Mouse (Mus musculus): ENCODE measurements around the gene Ptpre.
"Not testable (repeated sequence)": the region's sequence is repeated elsewhere in the genome, so short reads cannot be mapped to it uniquely, and the experiment has no call there.

The Ptpre gene

DNA sequence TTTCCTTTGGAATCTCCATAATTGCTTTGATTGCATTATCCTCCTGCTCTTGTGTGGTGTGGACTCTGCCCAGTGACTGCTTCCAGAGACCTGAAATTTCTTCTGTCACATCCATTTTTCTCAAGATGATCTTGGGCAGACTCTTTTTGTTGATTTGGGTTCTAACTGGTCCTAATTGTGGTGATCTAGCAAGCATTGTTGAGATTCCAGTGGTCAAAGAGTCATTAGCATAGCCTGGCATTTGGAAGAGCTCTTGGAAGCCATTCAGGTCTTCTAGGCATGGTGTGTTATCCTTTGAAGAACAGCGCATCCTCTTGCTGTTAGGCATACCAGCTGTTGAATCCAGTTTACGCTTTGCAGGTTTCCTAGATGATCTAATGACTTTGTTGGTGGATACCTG, 161.1 kb downstream of the Ptpre start:
- no peak for DNase-seq

GRCm38 (mm10) chr7:135699351-135699750, 162.1 kb downstream of the Ptpre start:
- not testable (repeated sequence) for DNase-seq

DNA sequence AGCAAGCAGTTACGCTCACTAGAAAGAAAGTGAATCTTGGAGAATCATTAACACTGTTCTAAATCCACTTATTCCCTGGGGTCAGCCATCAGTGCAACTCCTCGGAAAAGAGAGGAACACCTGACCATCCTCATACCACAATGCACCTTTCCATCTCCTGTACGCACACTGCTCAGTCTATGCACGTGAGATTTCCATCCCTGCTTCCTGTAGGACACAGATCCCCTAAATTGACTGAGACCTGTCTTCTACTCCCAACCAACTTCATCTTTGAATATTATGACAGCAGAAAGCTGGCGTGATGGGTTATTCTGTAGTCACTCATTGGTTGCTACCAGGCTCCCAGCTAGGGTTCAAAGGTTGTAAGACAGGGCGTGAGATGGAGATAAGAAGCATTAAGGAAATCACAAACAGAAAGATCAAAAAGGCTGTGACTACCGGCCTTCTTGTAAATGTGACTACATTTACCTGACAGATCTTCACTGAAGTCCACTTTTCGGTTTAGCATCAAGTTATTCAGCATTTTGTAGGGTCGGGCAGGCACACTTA, 166.4 kb downstream of the Ptpre start:
- no peak for DNase-seq

- DNase-seq: no peak
These were observed 167.0 kb downstream of the Ptpre start for GRCm38 (mm10) chr7:135704251-135704650.

GRCm38 (mm10) chr7:135705083-135705482, 167.8 kb downstream of the Ptpre start:
- DNase-seq: no peak

DNA sequence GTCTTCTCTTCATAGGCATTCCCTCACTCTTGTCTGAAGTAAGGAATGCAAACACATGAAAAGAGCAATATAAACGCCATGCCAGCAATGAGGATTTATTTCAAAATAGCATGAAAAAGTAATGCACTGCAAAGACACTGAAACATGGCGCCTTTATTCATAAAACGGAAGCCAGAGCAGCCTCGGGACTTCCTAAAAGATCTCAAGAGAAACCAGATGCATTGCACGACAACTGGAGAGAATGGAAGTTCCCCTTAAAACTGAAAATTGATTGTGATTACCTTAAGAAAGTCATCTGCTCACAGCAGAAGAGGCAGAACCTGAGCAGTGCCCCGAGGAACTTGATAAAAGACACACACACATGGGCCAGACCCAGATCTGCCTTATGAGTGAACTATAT, 168.5 kb downstream of the Ptpre start:
- no peak for DNase-seq

- DNase-seq: no peak
These were observed 173.4 kb downstream of the Ptpre start for GRCm38 (mm10) chr7:135710702-135711101.

DNA sequence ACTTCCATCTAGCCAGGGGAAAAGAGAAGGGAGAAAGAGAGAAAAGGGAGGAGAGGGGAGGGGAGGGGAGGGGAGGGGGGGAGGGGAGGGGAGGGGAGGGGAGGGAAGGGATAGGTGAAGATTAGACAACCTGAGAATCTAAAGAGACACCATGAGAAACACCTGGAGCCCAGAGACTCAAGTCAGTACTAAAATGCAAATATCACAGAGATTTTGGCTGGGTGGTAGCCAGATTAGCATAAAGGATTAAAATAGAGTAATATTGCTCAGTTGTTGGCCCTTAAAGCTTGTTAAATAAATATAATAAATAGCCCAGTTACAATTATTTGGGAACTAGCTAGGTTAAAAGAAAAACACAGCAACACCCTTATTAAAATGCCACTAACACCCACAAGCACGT, 175.3 kb downstream of the Ptpre start:
- DNase-seq: no peak

GRCm38 (mm10) chr7:135713326-135713725, 176.0 kb downstream of the Ptpre start:
- no peak for DNase-seq

- no peak for DNase-seq
These were observed 177.9 kb downstream of the Ptpre start for GRCm38 (mm10) chr7:135715166-135715565.

DNA sequence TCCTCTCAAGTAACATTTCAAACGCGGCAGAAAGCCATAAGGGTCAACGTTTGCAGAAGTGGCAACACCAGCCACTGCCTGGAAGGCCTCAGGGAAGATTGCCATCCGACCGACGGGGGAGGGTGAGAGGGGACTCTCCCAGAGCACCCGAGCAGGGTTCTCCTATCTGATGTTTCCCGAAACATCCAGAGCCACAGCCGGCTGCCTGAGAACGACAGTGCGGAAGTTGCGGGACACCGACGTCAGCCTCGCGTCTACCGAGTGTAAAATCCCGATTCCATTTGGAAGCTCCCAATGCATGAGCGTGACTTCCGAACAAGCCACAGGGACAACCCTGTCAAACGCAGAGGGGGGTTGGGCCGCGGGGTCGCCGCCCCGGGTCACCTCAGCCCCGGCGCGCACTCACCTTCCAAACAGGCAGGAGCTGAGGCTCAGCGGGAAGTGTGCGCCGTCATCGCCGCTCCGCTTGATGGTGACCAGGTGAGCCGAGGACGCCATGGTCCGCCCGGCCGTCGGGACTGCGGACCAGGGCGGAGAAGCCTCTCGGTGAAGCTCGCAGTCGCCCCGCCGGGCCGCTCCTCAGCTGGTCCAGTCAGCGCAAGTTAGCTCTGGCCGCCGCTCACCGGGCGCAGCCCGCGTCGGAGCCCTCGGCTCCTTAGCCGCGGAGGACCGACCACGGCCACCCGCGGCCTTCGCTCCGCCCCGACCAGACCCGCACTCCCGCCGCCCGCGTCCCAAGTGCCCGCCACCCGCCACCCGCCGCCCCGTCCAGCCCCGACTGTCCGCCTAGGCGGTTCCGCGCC, 178.6 kb downstream of the Ptpre start, which contains the start of gene Mki67:
Gene Mki67 (minus strand): TSS at position 720 of the 803 bp plus-strand sequence.
- peak; percentile 42 to 45 for DNase-seq

- peak; percentile 93 to 95 for DNase-seq
These were observed 179.2 kb downstream of the Ptpre start for GRCm38 (mm10) chr7:135716445-135716877.

GRCm38 (mm10) chr7:135716968-135717557, 179.8 kb downstream of the Ptpre start:
- no peak for DNase-seq

GRCm38 (mm10) chr7:135721436-135721992, 184.2 kb downstream of the Ptpre start:
- DNase-seq: no peak

- no peak for DNase-seq
These were observed 184.9 kb downstream of the Ptpre start for GRCm38 (mm10) chr7:135722011-135722838.

- DNase-seq: peak in 1 of 2 experiments; percentile 62
These were observed 186.5 kb downstream of the Ptpre start for GRCm38 (mm10) chr7:135723672-135724341.

- DNase-seq: no peak
These were observed 189.4 kb downstream of the Ptpre start for GRCm38 (mm10) chr7:135726707-135727106.

DNA sequence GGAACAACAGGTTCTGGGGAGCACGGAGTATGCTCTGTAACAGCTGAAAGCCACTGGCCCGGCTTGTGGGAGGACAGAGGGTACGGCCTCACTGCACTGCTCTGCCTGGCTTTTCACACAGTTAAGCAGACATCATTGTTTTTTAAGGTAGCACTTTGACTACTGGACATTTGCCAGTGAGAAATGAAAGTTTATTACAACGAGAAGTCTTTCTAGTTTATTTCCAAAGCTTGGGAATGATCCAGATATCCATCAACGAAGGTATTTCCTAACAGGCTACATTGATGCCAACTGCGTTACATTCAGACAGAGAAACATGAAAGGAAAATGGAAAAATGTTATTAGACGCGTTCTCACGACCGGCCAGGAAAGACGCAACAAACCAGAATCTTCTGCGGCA, 190.8 kb downstream of the Ptpre start:
- no peak for DNase-seq

GRCm38 (mm10) chr7:135734379-135734778, 197.1 kb downstream of the Ptpre start:
- no peak for DNase-seq

- no peak for DNase-seq
These were observed 197.8 kb downstream of the Ptpre start for GRCm38 (mm10) chr7:135734911-135735646.

Measured in lung, postnatal 4 days (tissue).